Mouse (Mus musculus) neural tube, embryonic 13.5 days (tissue): ENCODE data around the gene Frrs1. TPM values are rescaled to one million over a fixed set of nuclear protein-coding genes. Genes with fewer than 3 reads are reported as not detected.
"Not testable (repeated sequence)": the region's sequence is repeated elsewhere in the genome, so short reads cannot be mapped to it uniquely, and the experiment has no call there.

Source experiments
- ATAC-seq: fragments of 200-750 bp; cut with Nextera tagmentation; 2 replicates; pipeline ENCODE4 v1.8.0; 2017; ENCODE audit warnings: low read depth, mild to moderate bottlenecking, moderate TSS enrichment, moderate library complexity
- H3K27ac ChIP-seq: fragments of 300-500 bp; sonication (generic); replicated peaks from 2 replicates; pipeline ENCODE4 v1.5.1; 2015; ENCODE audit warnings: moderate library complexity, mild to moderate bottlenecking, inconsistent platforms
- H3K27me3 ChIP-seq: fragments of 300-500 bp; sonication (generic); 2 replicates; pipeline ENCODE4 v1.6.1; 2015; ENCODE audit warnings: mild to moderate bottlenecking, inconsistent platforms
- H3K36me3 ChIP-seq: fragments of 300-500 bp; sonication (generic); 2 replicates; pipeline ENCODE4 v1.6.1; 2015; ENCODE audit warnings: mild to moderate bottlenecking, inconsistent platforms
- H3K4me1 ChIP-seq: fragments of 300-500 bp; sonication (generic); replicated peaks from 2 replicates; pipeline ENCODE4 v1.6.1; 2015; ENCODE audit warnings: inconsistent platforms
- H3K4me2 ChIP-seq: fragments of 300-500 bp; sonication (generic); 2 replicates; pipeline ENCODE4 v1.6.1; 2015; ENCODE audit warnings: inconsistent platforms, mild to moderate bottlenecking, moderate library complexity
- H3K4me3 ChIP-seq: fragments of 300-500 bp; sonication (generic); 2 replicates; pipeline ENCODE4 v1.5.1; 2015; ENCODE audit warnings: mild to moderate bottlenecking, inconsistent platforms
- H3K9ac ChIP-seq: fragments of 300-500 bp; sonication (generic); 2 replicates; pipeline ENCODE4 v1.6.1; 2015; ENCODE audit warnings: moderate library complexity, mild to moderate bottlenecking, inconsistent platforms
- H3K9me3 ChIP-seq: fragments of 300-500 bp; sonication (generic); 2 replicates; pipeline ENCODE4 v1.6.1; 2016; ENCODE audit warnings: inconsistent platforms
- WGBS: fragments of 180-500 bp; shearing (Covaris S2); methylation state at CpG from one replicate; pipeline ENCODE4 v1.1.7; 2015; 5-methylcytosine and 5-hydroxymethylcytosine counted together
- polyA plus RNA-seq: library from polyadenylated mRNA; unstranded; fragments of >200 nt; fragmentation: Nextera tagmentation; extraction: Ambion mirVana; gene quantifications from 2 replicates; pipeline ENCODE4 v1.2.1, GENCODE M21; 2015

Gene Frrs1
- polyA plus RNA-seq = 2.4 and 3.0 TPM in 2 replicates

DNA sequence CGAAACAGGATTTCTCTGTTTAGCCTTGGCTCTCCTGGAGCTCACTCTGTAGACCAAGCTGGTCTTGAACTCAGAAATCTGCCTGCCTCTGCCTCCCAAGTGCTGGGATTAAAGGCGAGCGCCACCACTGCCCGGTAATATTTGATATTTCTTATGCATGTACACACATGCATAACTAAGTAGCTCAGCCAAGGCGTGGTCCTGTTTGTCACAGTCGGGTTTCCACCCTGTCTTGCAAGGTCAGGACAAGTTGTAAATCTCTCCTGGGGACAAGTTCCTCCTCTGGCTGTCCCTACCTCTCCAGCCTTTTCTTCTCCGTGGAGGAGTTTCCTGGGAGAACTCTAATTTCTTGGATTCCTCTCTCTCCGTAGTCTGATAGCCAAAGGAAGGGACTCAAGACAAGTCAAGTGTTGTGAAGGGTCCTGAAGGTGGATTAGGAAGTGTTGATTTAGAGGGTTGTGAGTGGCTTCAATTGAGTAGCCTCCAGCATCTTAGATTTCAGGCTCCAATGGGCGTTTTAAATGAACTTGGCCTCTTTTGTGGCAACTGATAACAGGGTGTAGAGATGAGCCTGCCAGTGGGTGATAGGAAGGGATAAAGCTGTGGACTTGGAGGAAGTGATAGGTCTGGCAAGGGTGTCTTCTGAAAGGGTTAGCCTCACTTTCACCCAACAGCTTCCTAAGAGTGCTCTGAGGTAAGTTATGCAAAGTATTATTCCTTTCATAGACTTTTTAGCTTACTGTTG lies at the start of gene Frrs1:
Gene Frrs1, plus strand, starts transcription at position 524 of the 745 bp plus-strand sequence.
- WGBS = 82% methylated on average over 9 of the region's 9 CpGs

DNA sequence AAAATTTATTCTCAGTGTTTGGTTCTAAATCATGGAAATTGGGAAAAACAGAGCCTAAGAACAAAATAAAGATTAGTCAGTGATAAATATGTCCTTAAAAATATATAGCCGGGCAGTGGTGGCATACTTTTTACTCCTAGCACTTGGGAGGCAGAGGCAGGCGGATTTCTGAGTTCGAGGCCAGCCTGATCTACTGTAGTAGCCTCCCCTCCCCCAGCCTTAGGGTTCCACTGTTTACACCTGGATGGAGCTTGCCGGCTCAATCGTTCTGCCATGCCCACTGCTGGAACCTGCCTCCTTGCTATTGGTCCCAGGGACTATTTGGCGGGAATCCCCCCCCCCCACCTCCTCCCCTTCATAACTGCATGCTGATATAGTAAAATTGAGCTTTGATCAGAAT lies 48.9 kb upstream of the Frrs1 start:
- not testable (repeated sequence) for ATAC-seq

More for the DNA sequence above, at the start of gene Frrs1:
- no peak within 1 kb of the TSS for H3K9ac ChIP-seq
- no peaks in the 10 kb centered on the region for H3K36me3 ChIP-seq
- ATAC-seq = no peak
- H3K4me2 ChIP-seq = no peak within 1 kb of the TSS
- H3K27me3 ChIP-seq = no peaks in the 10 kb centered on the region
- H3K9me3 ChIP-seq = no peaks in the 10 kb centered on the region
- H3K27ac ChIP-seq = no peak within 1 kb of the TSS
- peaks cover 8% of the 10 kb centered on the region; the same call in 1 of the 2 replicates for H3K4me1 ChIP-seq
- H3K4me3 ChIP-seq = no peak within 1 kb of the TSS

DNA sequence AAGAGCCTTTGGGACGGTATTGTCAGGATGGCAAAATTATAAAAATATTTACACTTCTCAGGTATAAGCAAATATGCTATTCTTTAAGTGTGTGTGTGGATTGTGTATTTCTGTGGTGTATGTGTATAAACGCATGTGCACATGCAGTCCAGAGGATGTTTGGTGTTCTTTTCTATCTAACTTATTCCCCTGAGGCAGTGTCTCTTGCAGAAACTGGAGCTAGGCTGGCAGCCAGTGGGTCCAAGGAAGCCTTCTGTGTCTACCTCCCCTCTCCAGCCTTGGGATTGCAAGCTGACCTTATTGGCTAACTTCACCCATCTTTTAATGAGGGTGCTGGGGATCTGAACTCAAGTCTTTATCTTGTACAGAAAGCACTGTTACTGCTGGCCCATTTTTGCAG lies 46.3 kb upstream of the Frrs1 start:
- Histone ChIP-seq H3K9ac (no peak overlapping the region), H3K4me2 (no peak overlapping the region), H3K4me3 (no peak overlapping the region), H3K27ac (no peak overlapping the region), H3K4me1 (peaks cover 7% of the 10 kb centered on the region), H3K27me3 (no peaks in the 10 kb centered on the region), H3K36me3 (no peaks in the 10 kb centered on the region), H3K9me3 (no peaks in the 10 kb centered on the region)
- WGBS = 92% methylated on average over 2 of the region's 2 CpGs
- no peak for ATAC-seq

More for the DNA sequence above, 48.9 kb upstream of the Frrs1 start:
- peaks cover 18% of the 10 kb centered on the region for H3K4me1 ChIP-seq
- WGBS = 80% methylated on average over 6 of the region's 6 CpGs
- H3K9me3 ChIP-seq, H3K27ac ChIP-seq, H3K4me3 ChIP-seq, H3K27me3 ChIP-seq, H3K36me3 ChIP-seq, H3K9ac ChIP-seq, H3K4me2 ChIP-seq: not testable (repeated sequence)

DNA sequence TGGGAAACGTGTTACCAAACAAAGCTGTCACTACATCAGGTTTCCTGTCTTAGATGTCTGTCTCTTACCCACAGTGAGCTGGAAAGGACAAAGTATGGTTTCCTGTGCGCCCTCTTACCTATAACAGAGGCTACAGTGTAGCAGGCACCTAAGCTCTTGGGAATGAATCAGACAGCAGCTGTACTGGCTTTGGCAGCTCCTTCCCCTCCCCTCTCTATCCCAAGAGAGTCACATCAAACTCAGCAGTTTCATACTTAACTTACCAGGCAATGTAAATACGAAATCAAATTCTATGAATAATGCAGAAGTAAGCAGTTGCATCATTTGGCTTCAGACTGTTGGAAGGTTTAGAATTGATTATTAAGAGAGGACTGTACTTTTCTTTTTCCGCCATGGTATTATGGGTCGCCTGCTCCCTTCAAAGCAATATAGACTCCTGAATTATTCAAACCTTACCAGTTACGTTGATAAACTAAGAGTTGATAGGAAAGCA lies 43.9 kb upstream of the Frrs1 start:
- H3K4me3 ChIP-seq = no peak overlapping the region
- no peak for ATAC-seq
- H3K27ac ChIP-seq = no peak overlapping the region
- WGBS = 72% methylated on average over 6 of the region's 6 CpGs
- no peak overlapping the region for H3K4me2 ChIP-seq
- H3K27me3 ChIP-seq = no peaks in the 10 kb centered on the region
- no peaks in the 10 kb centered on the region for H3K4me1 ChIP-seq
- no peaks in the 10 kb centered on the region for H3K9me3 ChIP-seq
- no peaks in the 10 kb centered on the region for H3K36me3 ChIP-seq
- no peak overlapping the region for H3K9ac ChIP-seq

DNA sequence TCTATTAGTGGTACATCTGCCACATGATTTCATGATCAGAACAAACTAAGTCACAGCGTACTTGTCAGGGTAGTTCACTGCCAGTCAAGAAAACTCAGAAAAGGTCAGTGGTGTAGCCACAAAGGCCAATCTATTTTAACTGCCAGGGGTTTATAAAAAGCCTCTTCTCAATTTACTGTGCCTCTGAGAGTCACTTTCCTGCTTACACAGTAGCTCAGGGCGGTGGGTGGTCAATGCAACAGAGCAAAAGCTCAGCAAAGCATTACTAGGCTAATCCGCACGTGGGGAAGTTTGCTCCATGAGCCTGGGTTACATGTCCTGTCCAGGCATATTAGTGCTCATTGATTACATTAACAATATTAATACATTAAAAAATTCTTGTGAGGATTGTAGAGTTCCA lies 43.3 kb upstream of the Frrs1 start:
- H3K9me3 ChIP-seq = no peaks in the 10 kb centered on the region
- no peaks in the 10 kb centered on the region for H3K36me3 ChIP-seq
- H3K4me1 ChIP-seq = no peaks in the 10 kb centered on the region
- H3K4me2 ChIP-seq = no peak overlapping the region
- H3K9ac ChIP-seq = no peak overlapping the region
- WGBS = 70% methylated on average over 4 of the region's 4 CpGs
- no peaks in the 10 kb centered on the region for H3K27me3 ChIP-seq
- no peak overlapping the region for H3K27ac ChIP-seq
- H3K4me3 ChIP-seq = no peak overlapping the region
- ATAC-seq = no peak

DNA sequence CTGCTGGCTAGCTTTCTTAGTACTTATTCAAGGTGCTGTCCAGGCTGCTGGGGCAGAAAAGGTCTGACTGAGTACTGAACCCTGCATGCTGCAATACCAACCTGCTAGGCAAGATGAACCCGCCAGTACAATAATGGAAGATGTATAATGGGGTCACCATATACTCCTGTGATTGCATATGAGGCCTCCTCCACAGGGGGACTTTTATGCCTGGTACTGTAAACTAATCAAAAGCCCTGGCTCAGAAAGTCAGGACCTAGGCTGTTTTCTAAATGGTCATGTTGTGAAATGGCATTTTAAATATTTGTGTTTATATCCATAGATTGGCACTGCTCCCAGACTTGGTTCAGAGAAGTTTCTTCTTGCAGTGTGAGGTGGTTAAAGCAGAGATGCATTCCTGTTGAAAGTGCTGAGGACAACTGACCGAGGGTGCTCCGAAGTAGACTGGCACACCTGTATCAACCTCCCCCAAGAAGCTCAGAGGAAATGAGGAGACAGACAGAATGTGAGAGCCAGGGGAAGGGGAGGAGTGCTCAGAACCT lies 42.5 kb upstream of the Frrs1 start:
- H3K9me3 ChIP-seq = no peaks in the 10 kb centered on the region
- H3K4me3 ChIP-seq = no peak overlapping the region
- no peaks in the 10 kb centered on the region for H3K36me3 ChIP-seq
- no peak overlapping the region for H3K4me2 ChIP-seq
- H3K4me1 ChIP-seq = no peaks in the 10 kb centered on the region
- WGBS = 89% methylated on average over 3 of the region's 3 CpGs
- no peaks in the 10 kb centered on the region for H3K27me3 ChIP-seq
- no peak for ATAC-seq
- H3K9ac ChIP-seq = no peak overlapping the region
- H3K27ac ChIP-seq = no peak overlapping the region

DNA sequence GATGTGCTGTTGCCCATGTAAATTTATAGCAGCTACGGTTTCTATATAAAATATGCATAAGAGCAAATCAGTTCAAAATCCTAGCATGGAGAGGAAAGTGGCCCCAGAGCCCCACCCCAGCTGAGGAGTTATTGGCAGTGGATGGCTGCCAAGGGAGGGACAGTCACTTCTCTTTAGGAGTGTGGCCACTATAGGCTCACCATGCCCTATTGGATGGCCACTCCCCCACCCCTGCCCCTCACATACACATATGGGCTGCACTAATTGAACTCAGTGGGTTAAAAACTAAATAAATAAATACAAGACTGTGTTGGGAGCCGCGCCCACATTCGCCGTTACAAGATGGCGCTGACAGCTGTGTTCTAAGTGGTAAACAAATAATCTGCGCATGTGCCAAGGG lies 42.0 kb upstream of the Frrs1 start:
- H3K4me1 ChIP-seq = no peaks in the 10 kb centered on the region
- no peak overlapping the region for H3K27ac ChIP-seq
- no peak overlapping the region for H3K9ac ChIP-seq
- no peaks in the 10 kb centered on the region for H3K9me3 ChIP-seq
- H3K4me3 ChIP-seq = no peak overlapping the region
- ATAC-seq = no peak
- H3K36me3 ChIP-seq = no peaks in the 10 kb centered on the region
- no peaks in the 10 kb centered on the region for H3K27me3 ChIP-seq
- H3K4me2 ChIP-seq = no peak overlapping the region
- WGBS = 97% methylated on average over 7 of the region's 7 CpGs

DNA sequence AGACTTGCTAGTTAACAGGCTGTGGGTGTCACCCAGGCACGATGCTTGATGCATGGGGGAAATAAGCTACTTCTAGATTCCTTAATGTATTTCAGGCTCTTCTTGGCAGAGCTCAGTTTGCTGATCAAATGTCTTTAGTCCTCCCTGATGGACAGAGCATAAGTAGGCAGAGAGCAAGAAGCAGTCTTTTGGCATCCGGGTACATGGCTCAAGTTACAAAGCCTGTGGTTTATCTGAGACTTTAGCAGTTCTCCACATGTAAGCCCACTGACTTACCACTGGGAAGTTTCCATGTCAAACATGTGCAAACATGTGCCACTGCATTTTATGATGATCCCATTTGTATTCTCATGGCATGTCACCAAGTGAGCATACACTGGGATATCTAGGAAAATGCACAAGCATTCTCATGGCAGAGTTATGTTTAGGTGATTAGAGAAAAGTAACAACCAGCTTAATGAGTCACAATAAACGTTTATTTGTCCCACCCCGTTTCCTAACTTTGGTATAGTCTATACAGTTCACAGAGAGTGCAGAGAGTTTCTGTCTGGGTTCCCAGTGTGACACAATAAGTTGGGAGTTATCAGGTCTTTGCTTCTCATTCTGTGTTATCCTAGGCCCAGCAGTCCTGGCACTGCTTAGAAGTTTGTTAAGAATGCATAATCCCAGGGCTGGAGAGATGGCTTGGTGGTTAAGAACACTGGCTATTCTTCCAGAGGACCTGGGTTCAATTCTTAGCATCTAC lies 32.6 kb upstream of the Frrs1 start:
- H3K4me1 ChIP-seq = no peaks in the 10 kb centered on the region
- no peak overlapping the region for H3K9ac ChIP-seq
- WGBS = 86% methylated on average over 4 of the region's 4 CpGs
- H3K36me3 ChIP-seq = no peaks in the 10 kb centered on the region
- no peaks in the 10 kb centered on the region for H3K9me3 ChIP-seq
- H3K4me2 ChIP-seq = no peak overlapping the region
- no peak overlapping the region for H3K27ac ChIP-seq
- no peaks in the 10 kb centered on the region for H3K27me3 ChIP-seq
- no peak for ATAC-seq
- no peak overlapping the region for H3K4me3 ChIP-seq

DNA sequence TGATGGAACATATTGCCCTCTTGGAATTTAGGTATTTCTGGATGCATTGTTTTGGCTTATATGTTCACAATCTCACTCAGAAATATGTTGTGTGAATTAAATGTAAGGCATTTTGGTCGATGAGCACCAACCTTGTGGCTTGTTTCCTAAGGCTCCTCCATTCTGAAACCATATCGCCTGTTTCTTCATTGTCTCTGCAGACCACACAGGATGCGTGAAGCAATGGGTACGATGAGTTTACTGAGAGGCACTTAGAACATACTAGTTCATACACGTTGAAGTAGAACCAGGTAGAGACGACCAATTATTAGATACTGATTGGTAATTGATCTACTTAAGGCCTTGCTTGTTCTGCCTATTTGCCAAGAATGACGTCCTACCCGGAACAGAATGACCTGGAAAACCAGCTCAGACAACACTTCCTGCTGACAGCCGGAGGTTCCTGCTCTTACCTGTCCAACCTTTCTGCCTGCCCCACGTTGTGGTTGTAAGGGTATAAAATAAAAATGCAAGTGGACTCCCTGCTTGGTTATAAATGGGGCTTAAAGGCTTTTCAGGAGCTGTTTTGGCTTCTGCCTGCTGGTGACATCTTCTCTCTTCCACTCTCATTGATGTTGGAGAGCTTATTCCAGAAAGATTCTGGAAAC lies 29.9 kb upstream of the Frrs1 start:
- Histone ChIP-seq H3K4me3 (no peak overlapping the region), H3K4me1 (no peaks in the 10 kb centered on the region), H3K4me2 (no peak overlapping the region), H3K27ac (no peak overlapping the region), H3K9me3 (no peaks in the 10 kb centered on the region), H3K27me3 (no peaks in the 10 kb centered on the region), H3K36me3 (no peaks in the 10 kb centered on the region), H3K9ac (no peak overlapping the region)
- 89% methylated on average over 10 of the region's 10 CpGs for WGBS
- ATAC-seq = no peak

DNA sequence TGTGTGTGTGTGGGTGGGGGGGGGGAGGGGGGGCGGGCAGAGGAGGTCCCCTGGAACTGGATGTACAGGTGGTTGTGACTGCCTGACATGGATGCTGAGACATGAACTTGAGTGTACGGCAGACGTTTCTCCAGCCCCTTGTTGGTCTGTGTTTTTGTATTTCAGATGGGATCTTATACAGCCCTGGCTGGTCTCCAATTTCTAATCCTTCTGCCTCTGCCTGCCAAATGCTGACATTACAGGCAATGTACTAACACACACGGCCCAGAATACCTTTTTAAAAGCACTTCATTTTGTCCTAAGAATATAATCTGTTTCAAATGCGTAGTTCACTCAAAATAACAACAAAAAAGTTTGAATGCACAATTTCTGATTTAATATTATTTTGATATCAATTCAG lies 27.9 kb upstream of the Frrs1 start:
- ATAC-seq = no peak
- H3K27me3 ChIP-seq = no peaks in the 10 kb centered on the region
- WGBS = 82% methylated on average over 5 of the region's 5 CpGs
- H3K9ac ChIP-seq = no peak overlapping the region
- no peak overlapping the region for H3K4me3 ChIP-seq
- no peaks in the 10 kb centered on the region for H3K9me3 ChIP-seq
- no peaks in the 10 kb centered on the region for H3K36me3 ChIP-seq
- H3K4me1 ChIP-seq = 0 out of 2 replicates have a peak, but pooled peaks cover 3% of the 10 kb centered on the region
- no peak overlapping the region for H3K4me2 ChIP-seq
- H3K27ac ChIP-seq = no peak overlapping the region

DNA sequence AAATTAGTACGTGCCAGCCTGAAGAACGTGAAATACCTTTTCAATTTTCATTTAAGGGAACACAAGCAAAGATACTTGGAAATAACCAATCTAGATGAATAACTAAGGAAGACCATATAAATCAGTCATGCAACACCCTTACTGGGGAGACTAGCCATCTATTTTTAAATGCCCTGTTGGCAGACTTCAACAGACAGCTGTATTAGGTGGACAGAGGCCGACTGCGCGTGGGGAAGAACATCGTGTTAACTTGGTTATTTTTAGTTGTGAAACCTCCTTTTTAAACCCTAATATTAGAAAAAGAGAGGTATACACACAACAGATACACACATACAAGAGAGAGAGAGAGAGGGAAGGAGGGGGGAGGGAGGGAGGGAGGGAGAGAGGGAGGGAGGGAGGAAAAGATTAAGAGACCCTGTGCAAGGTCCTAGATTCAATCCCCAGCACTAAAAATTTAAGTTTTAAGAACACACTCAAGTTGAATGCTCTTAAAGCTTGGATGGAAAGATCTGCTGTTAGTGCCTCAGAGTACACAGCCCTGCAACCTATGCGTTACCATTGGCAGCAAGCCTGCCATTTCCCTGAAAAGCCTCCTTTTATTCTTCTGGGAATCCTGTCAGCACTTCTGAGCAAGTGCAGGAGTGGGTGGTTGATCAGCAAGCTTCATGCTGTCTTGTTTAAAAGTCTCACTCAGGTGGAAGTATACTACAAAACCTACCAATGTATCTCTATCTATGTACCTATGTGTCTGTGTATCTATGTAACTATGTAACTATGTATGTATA lies 26.5 kb upstream of the Frrs1 start:
- Histone ChIP-seq H3K4me1 (0 out of 2 replicates have a peak, but pooled peaks cover 3% of the 10 kb centered on the region), H3K27me3 (no peaks in the 10 kb centered on the region), H3K9ac (no peak overlapping the region), H3K4me3 (no peak overlapping the region), H3K9me3 (no peaks in the 10 kb centered on the region), H3K36me3 (no peaks in the 10 kb centered on the region), H3K4me2 (no peak overlapping the region), H3K27ac (no peak overlapping the region)
- no peak for ATAC-seq
- 93% methylated on average over 7 of the region's 7 CpGs for WGBS
